In genomic region chr11:3330991-3331750, GRCm38 (mm10) we compare ENCODE assay signal across 8 mouse cellular contexts. TPM values are rescaled to one million over a fixed set of nuclear protein-coding genes. Genes with fewer than 3 reads are reported as not detected.
DNase-seq lines count a peak whose midpoint lies in the region; ATAC-seq and TF ChIP-seq lines count a peak whose summit lies in the region.

No protein-coding gene starts in this region.

- no peak for DNase-seq in kidney, adult 11 months
- no peak for DNase-seq in spleen, adult 12 weeks (ENCODE audit: low spot score)
- DNase-seq in kidney, adult 9 months: no peak

- no peaks in the 10 kb centered on the region for H3K9me3 ChIP-seq in kidney, embryonic 16.5 days (ENCODE audit: low read length)
- no peaks in the 10 kb centered on the region for H3K9me3 ChIP-seq in forebrain, embryonic 16.5 days (ENCODE audit: control insufficient read depth, low read length)
- H3K9me3 ChIP-seq in liver, embryonic 12.5 days (replicated peaks): no peaks in the 10 kb centered on the region
- H3K9me3 ChIP-seq in stomach, embryonic 15.5 days: no peaks in the 10 kb centered on the region

- TF ChIP-seq POLR2A in bone marrow, adult 2 months (IDR thresholded peaks at IDR 0.05; ENCODE audit: borderline replicate concordance, control insufficient read depth, low read depth, low read length): no peak

- peaks cover 36% of the 10 kb centered on the region for H3K4me1 ChIP-seq in kidney, embryonic 16.5 days (ENCODE audit: insufficient read depth, low read length)
- H3K4me1 ChIP-seq in bone marrow, adult 2 months (ENCODE audit: control insufficient read depth, insufficient read depth, low read length): peaks cover 10% of the 10 kb centered on the region; the same call in 1 of the 2 replicates
- H3K4me1 ChIP-seq in forebrain, embryonic 16.5 days (replicated peaks; ENCODE audit: control insufficient read depth, insufficient read depth, low read length): peaks cover 15% of the 10 kb centered on the region
- H3K4me1 ChIP-seq in liver, embryonic 12.5 days: peaks cover 40% of the 10 kb centered on the region
- peaks cover 25% of the 10 kb centered on the region for H3K4me1 ChIP-seq in stomach, embryonic 15.5 days

- H3K9ac ChIP-seq in kidney, embryonic 16.5 days (replicated peaks; ENCODE audit: low read length): peak overlapping the region; percentile 71
- peak overlapping the region; percentile 70 for H3K9ac ChIP-seq in forebrain, embryonic 16.5 days (replicated peaks; ENCODE audit: low read depth, low read length)
- H3K9ac ChIP-seq in liver, embryonic 12.5 days: peak overlapping the region; percentile 7; the same call in 1 of the 2 replicates
- peak overlapping the region; percentile 10; the same call in 1 of the 2 replicates for H3K9ac ChIP-seq in stomach, embryonic 15.5 days

- no peak for TF ChIP-seq CTCF in bone marrow, adult 2 months (IDR thresholded peaks at IDR 0.05; ENCODE audit: control insufficient read depth, insufficient read depth, low read length)

- H3K36me3 ChIP-seq in kidney, embryonic 16.5 days (ENCODE audit: insufficient read depth, low read length): no peaks in the 10 kb centered on the region
- peaks cover 7% of the 10 kb centered on the region; the same call in 1 of the 2 replicates for H3K36me3 ChIP-seq in forebrain, embryonic 16.5 days (ENCODE audit: control insufficient read depth, insufficient read depth)
- H3K36me3 ChIP-seq in liver, embryonic 12.5 days: no peaks in the 10 kb centered on the region
- H3K36me3 ChIP-seq in stomach, embryonic 15.5 days: no peaks in the 10 kb centered on the region

- H3K27me3 ChIP-seq in kidney, embryonic 16.5 days (ENCODE audit: insufficient read depth, low read length): no peaks in the 10 kb centered on the region
- no peaks in the 10 kb centered on the region for H3K27me3 ChIP-seq in forebrain, embryonic 16.5 days (replicated peaks; ENCODE audit: control insufficient read depth, insufficient read depth, low read length)
- H3K27me3 ChIP-seq in liver, embryonic 12.5 days (replicated peaks): peaks cover 59% of the 10 kb centered on the region
- no peaks in the 10 kb centered on the region; the same call in 1 of the 2 replicates for H3K27me3 ChIP-seq in stomach, embryonic 15.5 days (replicated peaks)

- no peak for ATAC-seq in kidney, embryonic 16.5 days (ENCODE audit: low FRiP score, low TSS enrichment)
- ATAC-seq in forebrain, embryonic 16.5 days: no peak
- ATAC-seq in liver, embryonic 12.5 days: no peak
- no peak for ATAC-seq in stomach, embryonic 15.5 days (ENCODE audit: insufficient read depth, low FRiP score, low read depth)

- H3K4me2 ChIP-seq in kidney, embryonic 16.5 days (replicated peaks; ENCODE audit: low read depth, low read length): peak overlapping the region; percentile 99
- H3K4me2 ChIP-seq in forebrain, embryonic 16.5 days (ENCODE audit: low read length): peak overlapping the region; percentile 99
- H3K4me2 ChIP-seq in liver, embryonic 12.5 days: peak overlapping the region; percentile 82
- H3K4me2 ChIP-seq in stomach, embryonic 15.5 days: peak overlapping the region; percentile 97

- H3K27ac ChIP-seq in kidney, embryonic 16.5 days (ENCODE audit: low read length): peak overlapping the region; percentile 57; the same call in 1 of the 2 replicates
- H3K27ac ChIP-seq in bone marrow, adult 2 months (ENCODE audit: control insufficient read depth, insufficient read depth, low read depth, low read length, poor library complexity): peak overlapping the region; percentile 89
- H3K27ac ChIP-seq in forebrain, embryonic 16.5 days (ENCODE audit: low read length): peak overlapping the region; percentile 84
- no peak overlapping the region for H3K27ac ChIP-seq in liver, embryonic 12.5 days
- peak overlapping the region; percentile 74 for H3K27ac ChIP-seq in stomach, embryonic 15.5 days

- 3% methylated on average over 14 of the region's 14 CpGs for WGBS in kidney, embryonic 16.5 days
- under 1% methylated on average over 14 of the region's 14 CpGs for WGBS in bone marrow, adult 2 months
- 3% methylated on average over 14 of the region's 14 CpGs for WGBS in forebrain, embryonic 16.5 days
- whole genome bisulfite sequencing in liver, embryonic 12.5 days (ENCODE audit: insufficient replicate concordance): 9% methylated on average over 14 of the region's 14 CpGs
- 3% methylated on average over 14 of the region's 14 CpGs for WGBS in stomach, embryonic 15.5 days

- H3K4me3 ChIP-seq in kidney, embryonic 16.5 days (ENCODE audit: low read length): peak overlapping the region; percentile 55
- peak overlapping the region; percentile 75 for H3K4me3 ChIP-seq in bone marrow, adult 2 months (replicated peaks; ENCODE audit: control insufficient read depth, low read depth, low read length)
- H3K4me3 ChIP-seq in forebrain, embryonic 16.5 days (replicated peaks; ENCODE audit: low read length): peak overlapping the region; percentile 59
- H3K4me3 ChIP-seq in liver, embryonic 12.5 days: peak overlapping the region; percentile 49
- H3K4me3 ChIP-seq in stomach, embryonic 15.5 days (replicated peaks): peak overlapping the region; percentile 51

RNA-seq across cellular contexts. Expression of gene Pik3ip1, which starts 1.0 kb away (rescaled TPM):
- polyA plus RNA-seq in kidney, embryonic 16.5 days (2015; fragmentation: Nextera tagmentation; extraction: Ambion mirVana): 10.5 and 12.5 TPM in 2 replicates
- polyA plus RNA-seq in bone marrow, adult 2 months (2011; ENCODE audit: insufficient read depth, insufficient read length, low replicate concordance, missing spikeins): 11.6 and 29.7 TPM in 2 replicates
- polyA plus RNA-seq in forebrain, embryonic 16.5 days (2015; fragmentation: Nextera tagmentation; extraction: Ambion mirVana): 36.1 and 41.8 TPM in 2 replicates
- 1.8 and 2.1 TPM in 2 replicates for polyA plus RNA-seq in liver, embryonic 12.5 days (2016; fragmentation: Nextera tagmentation; extraction: Ambion mirVana)
- polyA plus RNA-seq in stomach, embryonic 15.5 days (2015; fragmentation: Nextera tagmentation; extraction: Ambion mirVana): 10.6 and 12.1 TPM in 2 replicates

RNA-seq across cellular contexts. Expression of gene Patz1, which starts 42.5 kb away (rescaled TPM):
- polyA plus RNA-seq in kidney, embryonic 16.5 days (2015; fragmentation: Nextera tagmentation; extraction: Ambion mirVana): 49.5 and 57.0 TPM in 2 replicates
- 33.6 and 53.9 TPM in 2 replicates for polyA plus RNA-seq in bone marrow, adult 2 months (2011; ENCODE audit: insufficient read depth, insufficient read length, low replicate concordance, missing spikeins)
- polyA plus RNA-seq in forebrain, embryonic 16.5 days (2015; fragmentation: Nextera tagmentation; extraction: Ambion mirVana): 56.6 and 58.2 TPM in 2 replicates
- 29.0 and 30.5 TPM in 2 replicates for polyA plus RNA-seq in liver, embryonic 12.5 days (2016; fragmentation: Nextera tagmentation; extraction: Ambion mirVana)
- polyA plus RNA-seq in stomach, embryonic 15.5 days (2015; fragmentation: Nextera tagmentation; extraction: Ambion mirVana): 39.9 and 42.0 TPM in 2 replicates

Comparison
In these comparisons a context has a peak if more than half of its experiments do, and no peak if none do; other contexts are left out.
1. H3K9ac ChIP-seq: peak in every context shown above with its lines; median percentile 71 in kidney, embryonic 16.5 days; 70 in forebrain, embryonic 16.5 days; 10 in stomach, embryonic 15.5 days; 7 in liver, embryonic 12.5 days.